Comparison of ENCODE assay signal across 9 mouse cellular contexts in genomic region chr7:4623544-4624189, GRCm38 (mm10). TPM values are rescaled to one million over a fixed set of nuclear protein-coding genes. Genes with fewer than 3 reads are reported as not detected.
DNase-seq lines count a peak whose midpoint lies in the region; ATAC-seq and TF ChIP-seq lines count a peak whose summit lies in the region.
"Had no signal": no experiment of that assay in that cellular context is flagged by ENCODE, and none has a peak within 500 bp of the region (broad histone marks: within the 10 kb centered on the region; RNA-seq: fewer than 3 reads in every experiment).

No protein-coding gene starts in this region.

- intact Hi-C loops in heart, postnatal 10 days (cut with DNase I), result loop anchor here (2.0 to 5.0 kb wide), 3 partner anchors 66 to 317 kb away; partner anchors contain the start of gene Rpl28

- 26% methylated on average over 4 of the region's 4 CpGs for WGBS in heart, embryonic 11.5 days (ENCODE audit: insufficient replicate concordance)
- 34% methylated on average over 4 of the region's 4 CpGs for WGBS in hindbrain, embryonic 12.5 days

- H3K36me3 ChIP-seq in heart, embryonic 11.5 days (ENCODE audit: control insufficient read depth, insufficient read depth, low read length), result no peaks in the 10 kb centered on the region; the same call in 1 of the 2 replicates
- H3K36me3 ChIP-seq in G1E (replicated peaks), result peaks cover 36% of the 10 kb centered on the region
- H3K36me3 ChIP-seq in hindbrain, embryonic 12.5 days, result peaks cover 5% of the 10 kb centered on the region

- H3K4me1 ChIP-seq in heart, embryonic 11.5 days (ENCODE audit: control insufficient read depth, insufficient read depth, low read length), result no peaks in the 10 kb centered on the region
- H3K4me1 ChIP-seq in G1E (ENCODE audit: insufficient read depth, low read depth, low read length), result peaks cover 48% of the 10 kb centered on the region
- H3K4me1 ChIP-seq in hindbrain, embryonic 12.5 days, result no peaks in the 10 kb centered on the region
- H3K4me1 ChIP-seq: embryonic facial prominence, embryonic 13.5 days had no signal

- no peak overlapping the region for H3K4me2 ChIP-seq in heart, embryonic 11.5 days
- H3K4me2 ChIP-seq in hindbrain, embryonic 12.5 days (replicated peaks), result no peak overlapping the region
- H3K4me2 ChIP-seq: embryonic facial prominence, embryonic 13.5 days had no signal

- no peak overlapping the region for H3K4me3 ChIP-seq in heart, embryonic 11.5 days (ENCODE audit: low read depth, low read length)
- H3K4me3 ChIP-seq in G1E (ENCODE audit: low read depth, low read length), result no peak overlapping the region
- no peak overlapping the region for H3K4me3 ChIP-seq in hindbrain, embryonic 12.5 days
- H3K4me3 ChIP-seq: embryonic facial prominence, embryonic 13.5 days had no signal

- H3K27me3 ChIP-seq in heart, embryonic 11.5 days (ENCODE audit: control insufficient read depth, insufficient read depth, low read length), result no peaks in the 10 kb centered on the region
- no peaks in the 10 kb centered on the region for H3K27me3 ChIP-seq in G1E (ENCODE audit: insufficient read depth, low read length)
- no peaks in the 10 kb centered on the region for H3K27me3 ChIP-seq in hindbrain, embryonic 12.5 days
- H3K27me3 ChIP-seq: embryonic facial prominence, embryonic 13.5 days had no signal

- no peak overlapping the region for H3K27ac ChIP-seq in heart, embryonic 11.5 days (ENCODE audit: low read depth, low read length)
- no peak overlapping the region for H3K27ac ChIP-seq in hindbrain, embryonic 12.5 days
- H3K27ac ChIP-seq: embryonic facial prominence, embryonic 13.5 days had no signal

- TF ChIP-seq CTCF in G1E (IDR thresholded peaks at IDR 0.05; ENCODE audit: low read depth, low read length), result 0 out of 2 replicates have a peak, but pooled peaks have one; percentile 8

- ATAC-seq in heart, embryonic 11.5 days (replicated peaks; ENCODE audit: insufficient number of reproducible peaks, low FRiP score, low TSS enrichment), result no peak
- ATAC-seq in G1E (ENCODE audit: extremely low read depth, insufficient number of reproducible peaks, low FRiP score, poor library complexity, severe bottlenecking), result no peak
- peak; percentile 75; the same call in 1 of the 2 replicates for ATAC-seq in hindbrain, embryonic 12.5 days (ENCODE audit: low FRiP score)

- no peak overlapping the region for H3K9ac ChIP-seq in heart, embryonic 11.5 days (ENCODE audit: low read depth, low read length)
- no peak overlapping the region for H3K9ac ChIP-seq in hindbrain, embryonic 12.5 days
- H3K9ac ChIP-seq: embryonic facial prominence, embryonic 13.5 days had no signal

- H3K9me3 ChIP-seq in heart, embryonic 11.5 days (replicated peaks; ENCODE audit: control insufficient read depth, low read length), result no peaks in the 10 kb centered on the region
- no peaks in the 10 kb centered on the region for H3K9me3 ChIP-seq in G1E (replicated peaks)
- H3K9me3 ChIP-seq in hindbrain, embryonic 12.5 days (replicated peaks), result no peaks in the 10 kb centered on the region
- H3K9me3 ChIP-seq: embryonic facial prominence, embryonic 13.5 days had no signal

- peak; percentile 50 to 57 for DNase-seq in heart, postnatal 10 days
- DNase-seq in G1E (ENCODE audit: low spot score) (no peak), liver (peak; percentile 78)
- peak; percentile 59 to 80 for DNase-seq in cerebellum, postnatal 25 days
- peak; percentile 83 for DNase-seq in naive thymus-derived CD4-positive, alpha-beta T cell, adult 2 months (ENCODE audit: low read depth)
- peak; percentile 79 to 80 for DNase-seq in thymus, postnatal 36 days

RNA-seq across cellular contexts. Expression of gene Tmem86b, which starts 7.6 kb away (rescaled TPM):
- 1 to 10 TPM; 6.2 to 6.6 TPM for total RNA-seq in heart, postnatal 10 days (2021)
- 3.8 and 4.6 TPM in 2 replicates for polyA plus RNA-seq in heart, embryonic 11.5 days (2014; fragmentation: Nextera tagmentation; extraction: Ambion mirVana)
- total RNA-seq in G1E (2014; fragmentation: Nextera tagmentation) (10.3 and 40.0 TPM in 2 replicates), G1E (2017) (9.3 and 10.4 TPM in 2 replicates)
- 3.8 and 4.8 TPM in 2 replicates for polyA plus RNA-seq in G1E (2012)
- 3.2 and 3.5 TPM in 2 replicates for polyA plus RNA-seq in hindbrain, embryonic 12.5 days (2016; fragmentation: Nextera tagmentation; extraction: Ambion mirVana)

RNA-seq across cellular contexts. Expression of gene Ptprh, which starts 19.8 kb away (rescaled TPM):
- total RNA-seq in heart, postnatal 10 days (2021), result not detected
- polyA plus RNA-seq in heart, embryonic 11.5 days (2014; fragmentation: Nextera tagmentation; extraction: Ambion mirVana), result not detected in 2 replicates
- total RNA-seq in G1E (2014; fragmentation: Nextera tagmentation) (not detected in 2 replicates), G1E (2017) (0.05 and 0.06 TPM in 2 replicates)
- polyA plus RNA-seq in G1E (2012), result not detected in 2 replicates
- polyA plus RNA-seq in hindbrain, embryonic 12.5 days (2016; fragmentation: Nextera tagmentation; extraction: Ambion mirVana), result 0.13 and 0.40 TPM in 2 replicates
- polyA plus RNA-seq: embryonic facial prominence, embryonic 13.5 days had no signal

RNA-seq across cellular contexts. Expression of gene Ppp6r1, which starts 35.2 kb away (rescaled TPM):
- 10 to 100 TPM; 77.3 to 80.7 TPM for total RNA-seq in heart, postnatal 10 days (2021)
- 3.2 and 7.0 TPM in 2 replicates for polyA plus RNA-seq in heart, embryonic 11.5 days (2014; fragmentation: Nextera tagmentation; extraction: Ambion mirVana)
- total RNA-seq in G1E (2014; fragmentation: Nextera tagmentation), result 97.4 and 108 TPM in 2 replicates
- 90.5 and 90.7 TPM in 2 replicates for total RNA-seq in G1E (2017)
- polyA plus RNA-seq in G1E (2012), result 208 and 223 TPM in 2 replicates
- 15.0 and 17.1 TPM in 2 replicates for polyA plus RNA-seq in hindbrain, embryonic 12.5 days (2016; fragmentation: Nextera tagmentation; extraction: Ambion mirVana)

Comparison
In these comparisons a context has a peak if more than half of its experiments do, and no peak if none do; other contexts are left out.
1. RNA of gene Ppp6r1, which starts 35.2 kb away (polyA plus RNA-seq): 208 to 223 TPM in G1E; 15.0 to 17.1 TPM in hindbrain, embryonic 12.5 days and 3.2 to 7.0 TPM in heart, embryonic 11.5 days; every median in the first group is over 10 times any median in the second.